Mouse (Mus musculus) spleen, adult 12 weeks (tissue): ENCODE data around the gene Col25a1.

ENCODE experiments used
- DNase-seq: peaks from one replicate; pipeline ENCODE4 v3.0.0; 2022; ENCODE audit warnings: low spot score

The Col25a1 gene

DNA sequence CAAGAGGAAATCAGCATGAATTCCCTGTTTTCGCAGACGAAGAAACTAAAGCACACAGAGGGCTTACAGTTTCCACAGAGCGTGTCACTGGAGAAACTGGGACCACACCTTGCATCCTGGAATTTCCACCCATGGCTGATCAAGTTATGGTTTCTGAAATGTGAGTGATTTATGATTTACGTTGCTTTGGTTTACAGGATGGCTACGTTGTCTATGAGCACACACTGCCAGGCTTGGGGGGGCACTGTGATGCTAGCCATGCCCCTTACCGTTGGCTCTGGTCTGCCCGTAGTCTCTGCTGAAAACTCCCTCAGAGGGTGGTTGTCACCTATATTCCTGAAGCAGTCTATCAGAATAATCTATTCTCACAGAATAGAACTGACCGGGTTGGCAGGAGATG lies at the start of gene Col25a1:
TSS of gene Col25a1 (plus strand) at position 301 of the 400 bp plus-strand sequence.
- DNase-seq, result no peak

DNA sequence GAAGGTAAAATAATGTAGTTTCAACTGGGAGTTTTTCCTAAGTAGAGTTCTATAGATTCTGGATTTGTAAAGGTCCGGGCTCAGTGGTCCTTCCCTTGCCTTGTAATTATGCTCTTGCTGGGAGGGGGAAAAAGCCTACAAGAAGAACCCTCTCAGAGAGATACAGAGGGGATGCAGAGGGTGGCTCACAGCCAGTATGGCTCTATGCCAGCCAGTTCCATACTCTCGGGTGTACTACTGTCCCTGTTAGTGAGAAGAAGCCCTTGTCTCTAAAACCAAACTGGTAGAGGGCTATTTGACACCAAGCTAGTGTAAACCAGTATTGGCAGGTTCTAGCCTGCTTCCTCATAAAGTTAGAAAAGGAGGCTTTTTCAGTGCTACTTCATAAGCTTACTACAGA lies 48.0 kb upstream of the Col25a1 start:
- DNase-seq, result no peak

DNA sequence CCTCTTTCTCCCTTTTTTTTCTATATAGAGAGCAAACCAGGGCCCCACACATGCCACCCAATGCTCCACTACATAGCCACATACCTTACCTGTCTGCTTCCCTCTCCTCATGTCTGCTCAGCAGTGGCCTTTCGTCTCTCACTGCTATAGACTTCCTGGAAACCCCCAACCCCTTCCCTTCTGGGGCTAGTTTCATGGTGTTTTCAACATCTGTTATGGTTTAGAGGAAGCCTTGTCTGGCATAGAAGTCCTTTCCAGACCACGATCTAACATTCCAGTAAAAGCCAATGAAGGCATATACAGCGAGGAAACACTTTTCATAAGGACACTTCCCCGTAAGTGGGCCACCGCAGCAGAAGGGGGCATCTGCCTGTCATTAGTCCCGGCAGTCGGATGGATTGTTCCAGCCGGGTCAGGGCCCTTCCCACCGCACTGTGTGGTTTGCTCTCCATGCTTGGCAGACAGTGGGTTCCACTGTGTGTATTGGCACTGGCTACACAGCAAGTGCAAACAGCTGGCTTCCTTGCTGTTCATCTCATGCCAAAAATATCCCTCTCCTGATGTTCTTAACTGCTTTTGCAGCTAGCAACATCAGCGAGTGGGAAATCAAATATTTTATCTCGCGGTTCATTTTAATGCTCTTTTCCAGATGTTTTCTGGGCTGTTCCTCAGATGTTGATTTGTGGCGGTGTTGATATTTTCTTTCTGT lies 44.8 kb upstream of the Col25a1 start:
- DNase-seq, result no peak

DNA sequence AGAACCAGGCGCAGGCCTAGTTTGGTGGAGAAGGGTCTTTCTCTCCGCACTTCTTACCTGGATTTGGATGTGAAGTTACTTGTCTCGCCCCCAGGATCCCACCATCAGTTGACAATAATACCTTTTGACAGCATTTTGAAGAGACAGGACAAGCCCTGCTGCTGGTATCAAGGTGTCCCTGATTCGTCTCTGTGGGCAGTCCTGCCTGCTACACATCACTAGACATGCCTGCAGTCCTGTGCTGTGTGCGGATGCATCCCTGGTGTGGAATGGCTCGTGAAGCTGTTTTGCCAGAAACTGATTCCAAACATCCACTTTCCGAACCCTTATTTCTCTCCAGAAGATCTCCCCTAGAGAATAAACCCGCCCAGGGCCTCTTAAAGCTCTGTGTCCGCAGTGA lies 43.8 kb upstream of the Col25a1 start:
- no peak for DNase-seq

DNA sequence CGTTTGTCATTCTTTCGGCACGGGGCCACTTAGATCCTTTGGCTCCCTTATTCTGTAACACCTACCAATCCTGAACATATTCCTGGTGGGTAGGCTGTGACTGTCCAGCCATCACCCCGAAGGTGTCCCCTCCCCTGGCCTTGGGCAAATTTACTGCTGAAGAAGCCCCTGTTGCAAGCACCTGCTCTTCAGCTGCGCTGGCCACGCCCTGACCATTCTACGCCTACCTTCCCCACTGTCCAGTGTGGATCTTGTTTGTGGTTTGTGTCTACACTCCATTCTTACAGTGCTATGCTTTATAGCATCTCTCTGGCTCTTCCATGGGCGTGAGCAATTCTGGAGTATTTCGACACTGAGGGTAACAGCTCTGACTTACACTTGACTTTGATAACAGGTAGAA lies 42.6 kb upstream of the Col25a1 start:
- no peak for DNase-seq

DNA sequence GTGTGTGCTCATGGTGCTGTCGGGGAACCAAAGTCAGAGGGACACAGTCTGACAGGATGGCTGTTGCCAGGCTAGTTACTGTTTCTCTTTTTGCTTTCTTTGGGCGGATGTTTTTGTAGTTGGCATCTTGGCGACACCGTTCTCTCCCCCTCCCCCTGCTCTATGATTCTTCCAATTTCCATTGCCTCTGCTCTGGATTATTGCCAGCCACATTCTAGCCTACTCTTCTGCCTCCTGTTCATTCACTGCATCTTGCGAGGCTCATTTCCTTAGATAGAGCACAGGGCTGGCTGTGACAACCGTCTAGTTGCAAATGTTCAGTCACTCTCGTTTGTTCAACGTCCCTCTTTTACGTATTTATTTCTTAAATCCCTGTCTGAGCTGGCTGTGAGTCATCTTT lies 40.8 kb upstream of the Col25a1 start:
- DNase-seq, result no peak

DNA sequence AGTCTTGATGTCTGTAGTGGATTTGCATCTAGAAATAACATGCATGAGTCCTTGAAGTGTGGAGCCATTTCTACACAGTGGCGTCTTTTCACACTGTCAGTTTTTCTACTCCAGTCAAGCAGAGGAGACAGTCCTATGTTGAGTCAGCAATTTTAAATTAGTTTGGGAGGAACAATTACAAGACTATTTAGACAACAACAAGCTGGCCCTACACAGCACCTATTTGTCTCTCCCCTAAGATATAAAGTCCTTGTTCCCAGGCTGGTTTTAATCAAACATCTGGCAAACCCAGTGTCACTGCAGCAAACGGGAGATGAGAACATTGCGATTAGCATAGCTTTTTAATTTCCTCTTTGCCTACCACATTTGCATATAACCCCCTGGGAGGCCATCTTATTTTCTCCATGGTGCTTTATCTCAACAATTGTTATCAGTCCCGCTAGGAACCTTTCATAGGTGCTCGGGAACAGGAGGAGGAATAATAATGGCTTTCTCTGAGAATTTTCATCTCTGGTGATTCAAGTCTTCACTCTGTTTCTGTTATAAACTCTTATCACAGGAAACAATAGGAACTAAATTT lies 37.1 kb upstream of the Col25a1 start:
- DNase-seq, result no peak

DNA sequence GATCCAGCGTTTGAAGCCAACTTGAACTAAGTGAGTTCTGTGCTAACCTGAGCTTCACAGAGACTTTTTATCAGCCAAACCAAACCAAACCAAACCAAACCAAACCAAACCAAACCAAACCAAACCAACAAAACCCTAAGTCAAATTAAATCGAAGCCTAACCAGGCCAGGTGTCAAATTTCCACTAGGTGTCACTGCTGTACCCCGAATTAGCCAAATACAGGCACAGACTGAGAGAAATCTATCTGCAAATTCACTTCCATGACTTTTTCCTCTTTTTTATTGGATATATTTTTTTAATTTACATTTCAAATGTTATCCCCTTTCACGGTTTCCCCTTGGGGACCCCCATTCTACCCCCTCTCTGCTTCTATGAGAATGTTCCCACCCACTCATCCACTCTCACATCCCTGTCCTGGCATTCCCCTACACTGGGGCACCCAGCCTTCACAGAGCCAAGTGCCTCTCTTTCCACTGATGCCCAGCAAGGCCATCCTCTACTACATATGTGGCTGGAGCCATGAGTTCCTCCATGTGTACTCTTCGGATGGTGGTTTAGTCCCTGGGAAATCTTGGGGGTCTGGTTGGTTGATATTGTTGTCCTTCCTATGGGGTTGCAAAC lies 36.0 kb upstream of the Col25a1 start:
- DNase-seq, result no peak

DNA sequence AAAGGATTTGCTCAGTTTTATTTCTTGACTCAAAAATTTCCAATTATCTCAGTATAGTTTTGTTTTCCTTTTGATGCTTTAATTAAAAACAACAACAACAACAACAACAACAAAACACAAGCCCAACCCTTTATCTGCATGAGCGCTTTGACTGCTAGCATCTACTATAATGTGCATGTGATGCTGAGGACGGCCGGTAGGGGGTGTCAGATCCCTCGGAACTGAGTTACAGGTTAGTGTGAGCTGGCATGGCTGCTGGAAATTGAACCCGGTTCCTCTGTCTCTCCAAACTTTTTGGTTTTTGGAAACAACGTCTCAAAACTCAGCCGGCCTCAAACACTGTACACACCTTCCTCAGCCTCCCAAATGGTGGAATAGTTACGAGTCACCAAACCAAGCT lies 27.8 kb upstream of the Col25a1 start:
- DNase-seq, result peak; percentile 5

DNA sequence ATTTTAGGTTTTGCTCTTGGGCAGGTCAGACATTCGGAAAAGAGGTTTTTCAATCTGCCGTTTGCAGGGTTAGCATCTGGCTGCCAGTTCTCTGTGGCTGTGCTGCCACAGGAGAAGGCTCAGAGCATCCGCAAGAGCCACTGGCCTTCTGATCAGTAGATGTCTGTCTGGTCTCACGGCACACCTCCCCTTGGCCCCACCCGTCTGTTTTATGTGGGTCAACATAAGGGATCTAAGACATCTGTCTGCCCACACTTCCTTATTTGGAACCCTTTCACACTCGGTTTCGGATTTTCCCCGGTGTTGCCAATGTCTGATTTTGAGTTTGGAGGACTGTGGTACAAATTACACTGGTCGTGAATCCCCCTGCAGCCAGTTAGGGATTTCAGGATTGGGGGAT lies 26.8 kb upstream of the Col25a1 start:
- no peak for DNase-seq

DNA sequence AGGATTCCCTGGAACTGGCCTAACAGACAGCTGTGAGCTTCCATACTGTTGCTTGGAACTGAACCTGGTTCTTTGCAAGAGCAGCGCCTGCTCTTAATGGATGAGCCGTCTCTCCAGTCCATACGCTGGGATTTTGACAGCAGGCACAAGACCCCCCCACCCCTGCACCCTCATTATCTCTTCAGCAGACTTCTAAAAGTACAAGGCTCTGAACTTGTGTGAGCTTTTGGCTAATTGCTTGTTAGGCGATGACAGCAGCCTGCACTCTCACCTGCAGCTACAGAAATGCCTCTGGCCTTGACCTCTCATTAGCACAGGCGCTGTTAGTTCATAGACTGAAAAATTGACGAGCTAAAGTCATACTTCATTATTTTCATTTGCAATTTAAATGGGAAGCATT lies 14.4 kb upstream of the Col25a1 start:
- no peak for DNase-seq

DNA sequence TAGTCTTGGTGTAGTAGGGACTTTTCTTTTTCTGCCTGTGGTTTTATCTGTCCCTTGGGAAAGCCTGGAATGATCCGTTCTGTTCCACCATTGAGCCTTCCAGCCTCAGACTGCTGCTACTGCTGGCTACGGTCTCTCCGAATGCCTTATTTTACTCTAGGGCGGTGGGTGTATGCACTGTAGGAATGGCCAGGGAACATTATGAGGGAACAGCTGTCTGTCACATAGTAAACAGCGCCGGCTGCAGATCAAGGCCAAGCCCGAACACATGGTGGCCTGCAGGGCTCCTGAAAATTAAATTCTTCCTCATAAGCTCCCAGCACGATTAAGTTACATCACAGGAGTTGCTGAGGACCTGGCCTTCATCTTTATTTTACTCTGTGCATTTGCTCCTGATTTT lies 3.5 kb upstream of the Col25a1 start:
- no peak for DNase-seq

DNA sequence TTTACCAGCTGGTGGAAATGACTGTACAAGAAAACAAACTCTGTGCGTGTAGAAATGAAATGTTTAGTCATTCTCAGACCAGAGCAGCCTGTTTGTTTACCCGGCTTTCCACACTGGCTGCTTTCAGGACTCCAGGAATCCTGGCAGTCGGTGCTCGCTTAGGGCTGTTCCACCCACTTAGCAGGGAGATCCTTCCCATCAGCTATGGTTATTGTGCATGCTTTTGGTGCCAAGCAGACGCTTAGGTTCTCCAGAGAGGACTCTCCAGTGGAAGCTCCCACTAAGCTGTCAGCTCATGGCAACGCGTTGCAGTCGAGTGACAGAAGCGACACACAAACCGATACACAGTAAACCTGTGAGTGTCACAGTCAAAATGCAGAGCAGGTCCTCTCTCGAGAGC lies 2.7 kb upstream of the Col25a1 start:
- DNase-seq, result no peak

DNA sequence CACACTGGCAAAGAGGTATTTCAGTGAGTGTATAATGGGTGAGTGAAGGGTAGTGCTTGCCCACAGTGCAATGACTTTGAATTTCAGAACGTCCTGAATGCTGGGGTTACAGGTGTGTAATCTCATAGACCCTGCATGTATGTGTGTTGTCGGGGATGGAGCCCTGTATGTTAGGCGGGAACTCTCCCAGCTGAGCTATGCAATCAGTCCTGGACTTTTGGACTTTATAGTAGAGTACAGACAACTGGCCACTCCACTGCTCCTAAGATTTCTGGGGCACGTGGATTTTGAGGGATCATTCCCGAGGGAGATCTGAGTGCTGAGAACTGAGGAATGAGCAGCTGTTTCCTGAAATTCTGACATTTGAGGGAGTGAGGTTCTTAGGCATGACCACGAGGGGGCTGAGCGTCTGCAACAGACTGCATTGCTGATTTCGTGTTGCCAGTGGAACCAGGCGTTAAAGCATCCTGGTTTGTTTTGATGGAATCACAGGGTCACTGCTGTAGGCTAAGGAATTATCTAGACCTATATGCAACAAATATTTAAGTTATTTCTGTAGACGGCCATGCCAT lies 1.6 kb upstream of the Col25a1 start:
- DNase-seq, result no peak

DNA sequence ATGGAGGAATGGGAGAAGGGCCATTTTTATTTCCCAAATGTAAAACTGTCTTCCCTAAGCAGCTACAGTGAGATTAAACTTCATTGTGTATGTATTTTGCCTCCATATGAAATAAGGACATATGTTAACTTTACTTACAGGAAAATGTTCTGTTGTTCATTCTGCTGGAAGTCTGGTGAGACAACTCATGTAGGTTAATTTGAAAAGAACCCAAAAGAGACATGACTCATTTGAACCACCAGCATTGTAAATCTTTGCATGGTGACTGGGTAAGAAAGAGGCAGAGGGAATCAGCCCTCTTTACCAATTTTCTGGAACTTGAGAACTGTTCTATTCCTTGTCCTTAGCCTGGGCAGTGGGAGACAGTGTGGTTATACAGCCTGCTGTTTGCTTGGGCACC lies 5.9 kb downstream of the Col25a1 start:
- DNase-seq, result no peak

DNA sequence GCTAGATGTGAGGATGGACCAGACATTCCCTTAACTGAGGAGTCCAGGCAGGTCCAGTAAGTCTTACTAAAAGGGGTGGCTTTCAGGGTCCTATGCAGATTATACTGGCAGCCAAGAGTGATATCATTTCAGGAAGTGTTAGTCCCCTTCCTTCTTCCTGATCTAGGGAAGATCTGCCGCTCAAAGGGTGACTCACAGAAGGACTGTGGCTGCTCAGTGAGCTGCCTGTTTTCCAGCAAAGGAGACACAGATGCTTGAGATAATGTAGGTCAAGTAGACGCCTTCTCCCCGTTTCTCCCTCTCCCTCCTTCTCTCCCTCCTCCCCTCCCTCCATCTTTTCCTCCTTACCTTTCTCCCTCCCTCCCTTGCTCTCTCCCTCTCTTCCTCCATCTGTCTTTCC lies 6.3 kb downstream of the Col25a1 start:
- no peak for DNase-seq

DNA sequence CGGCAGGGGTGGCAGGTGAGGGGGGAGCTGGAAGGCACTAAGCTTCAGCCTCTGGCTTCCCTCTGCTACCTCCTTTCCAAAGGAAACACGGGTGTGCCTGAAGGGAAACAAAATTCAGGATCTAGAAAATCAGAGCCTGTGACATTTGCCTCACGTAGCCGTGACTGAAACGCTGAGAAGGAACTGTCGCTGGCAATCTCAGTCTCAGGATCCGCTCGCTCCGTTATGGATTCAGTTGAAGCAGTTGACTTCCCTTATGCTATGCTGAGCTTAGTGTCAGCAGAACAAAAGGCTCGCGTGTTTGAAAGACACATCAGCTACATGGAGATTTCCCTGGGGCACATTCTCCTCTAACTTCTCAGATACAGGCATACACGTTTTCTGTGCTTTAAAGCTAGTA lies 14.6 kb downstream of the Col25a1 start:
- no peak for DNase-seq

DNA sequence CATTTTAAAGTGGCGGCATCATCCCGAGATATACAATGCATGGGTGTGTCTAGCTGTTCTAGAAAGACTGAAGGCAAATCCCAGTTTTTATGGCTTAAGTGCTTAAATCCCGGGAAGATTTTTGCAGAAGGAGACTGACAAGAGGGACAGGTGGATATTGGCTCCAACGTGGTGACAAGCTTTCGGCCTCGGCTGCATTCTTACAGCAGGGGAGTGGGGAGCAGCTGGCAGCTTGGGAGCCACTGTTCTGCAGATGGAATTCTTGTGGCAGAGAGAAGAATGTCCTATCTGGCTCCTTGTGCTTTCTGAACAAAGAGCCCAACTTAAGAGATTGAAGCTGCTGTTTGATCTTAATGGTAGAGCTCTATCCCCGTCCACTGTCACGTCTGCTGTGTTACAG lies 16.5 kb downstream of the Col25a1 start:
- DNase-seq, result no peak

DNA sequence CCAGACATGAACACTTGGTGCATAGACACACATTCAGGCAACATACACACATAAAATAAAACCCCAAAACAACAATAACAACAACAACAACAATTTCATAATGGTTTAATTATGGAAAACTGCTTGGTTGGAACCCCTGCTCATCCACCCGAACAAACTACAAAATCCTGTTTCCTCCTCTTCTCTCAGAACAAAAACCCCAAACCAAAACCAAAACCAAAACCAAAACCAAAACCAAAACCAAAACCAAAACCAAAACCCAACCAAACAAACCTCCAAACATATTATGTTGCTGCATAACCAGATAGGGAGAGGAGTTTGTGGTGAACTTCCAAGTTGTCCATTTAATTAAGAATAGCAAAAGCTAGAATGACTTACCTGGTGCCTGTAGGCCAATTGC lies 17.9 kb downstream of the Col25a1 start:
- DNase-seq, result no peak

DNA sequence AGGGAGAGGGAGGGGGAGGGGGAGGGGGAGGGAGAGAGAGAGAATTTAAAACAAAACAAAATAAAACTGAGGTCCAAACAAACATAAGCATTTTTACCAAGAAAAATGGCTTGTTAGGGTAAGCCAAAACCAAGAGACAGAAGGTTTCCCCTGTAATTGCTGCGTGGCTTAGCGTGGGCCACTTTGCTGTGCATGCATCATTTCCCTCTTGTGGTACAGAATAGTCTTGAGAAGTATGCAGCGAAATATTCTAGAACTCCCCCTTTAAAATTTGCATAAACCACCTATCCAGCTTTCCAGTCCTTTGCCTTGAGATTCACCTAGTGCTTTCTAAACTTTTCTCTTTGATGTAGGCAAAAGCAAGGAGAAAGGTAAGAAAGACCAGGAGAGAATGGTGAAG lies 21.8 kb downstream of the Col25a1 start:
- no peak for DNase-seq

DNA sequence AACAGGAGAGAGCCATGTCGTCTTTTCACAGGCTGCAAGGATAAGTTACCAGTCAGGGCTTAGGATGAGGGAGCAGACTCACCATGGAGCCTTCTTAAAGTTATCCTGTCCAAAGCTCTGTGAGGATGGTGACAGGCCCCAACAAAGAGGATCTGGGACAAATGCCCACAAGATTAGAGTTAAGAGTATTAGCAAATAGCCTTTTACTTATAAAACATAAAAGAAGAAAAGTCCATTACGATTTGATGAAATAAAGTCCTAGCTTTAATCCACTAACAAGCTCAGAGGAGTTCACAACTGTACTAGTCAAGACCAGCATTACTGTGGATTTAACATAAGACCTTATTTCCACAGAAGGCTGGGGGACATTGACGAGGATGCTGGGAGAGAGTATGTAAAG lies 26.2 kb downstream of the Col25a1 start:
- no peak for DNase-seq

DNA sequence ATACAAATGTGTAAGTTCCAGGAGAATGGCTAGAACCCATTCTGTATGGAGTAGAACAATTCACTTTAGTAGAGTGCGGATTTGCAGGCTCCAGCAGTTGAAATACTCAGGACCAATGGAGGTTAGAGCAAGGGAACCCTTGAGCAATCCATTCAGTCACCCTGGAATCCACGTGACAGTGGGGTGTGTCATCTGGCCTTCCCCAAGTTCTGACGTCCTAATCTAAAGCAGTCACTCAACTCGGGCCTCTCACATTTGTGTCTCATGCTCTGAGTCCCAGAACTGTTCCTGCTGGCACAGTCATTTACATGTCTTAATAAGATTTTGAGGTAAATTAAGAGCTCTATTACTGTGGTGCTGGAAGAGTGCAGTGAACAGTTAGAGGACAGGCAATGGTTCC lies 28.6 kb downstream of the Col25a1 start:
- DNase-seq, result no peak

DNA sequence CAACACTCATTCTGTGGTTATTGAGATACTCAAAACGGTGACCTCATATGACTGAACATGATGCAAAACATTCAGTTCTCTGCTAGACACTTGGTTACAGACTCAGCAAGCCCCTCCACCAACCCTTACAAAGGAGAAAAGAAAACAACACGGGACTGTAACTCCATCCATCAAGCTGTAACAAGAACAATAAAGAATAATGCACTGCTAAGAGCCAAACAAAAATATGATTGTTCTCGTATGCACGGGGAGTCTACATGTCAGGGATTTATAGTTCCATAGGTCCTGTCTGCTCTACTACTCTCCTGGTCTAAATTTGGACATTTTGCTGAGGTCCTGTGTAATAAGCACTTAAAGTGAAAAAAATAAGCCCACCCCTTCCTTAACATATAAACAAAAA lies 29.6 kb downstream of the Col25a1 start:
- DNase-seq, result no peak
